Mouse (Mus musculus): ENCODE results near the gene Rassf1. TPM values are rescaled to one million over a fixed set of nuclear protein-coding genes. Genes with fewer than 3 reads are reported as not detected.
A peak's percentile ranks its signal among the peaks of the same experiment; 100 is the strongest.

Rassf1 gene
- total and polyA plus RNA-seq, 3 experiments, result 11.6 to 17.7 (median 15.3) TPM

DNA sequence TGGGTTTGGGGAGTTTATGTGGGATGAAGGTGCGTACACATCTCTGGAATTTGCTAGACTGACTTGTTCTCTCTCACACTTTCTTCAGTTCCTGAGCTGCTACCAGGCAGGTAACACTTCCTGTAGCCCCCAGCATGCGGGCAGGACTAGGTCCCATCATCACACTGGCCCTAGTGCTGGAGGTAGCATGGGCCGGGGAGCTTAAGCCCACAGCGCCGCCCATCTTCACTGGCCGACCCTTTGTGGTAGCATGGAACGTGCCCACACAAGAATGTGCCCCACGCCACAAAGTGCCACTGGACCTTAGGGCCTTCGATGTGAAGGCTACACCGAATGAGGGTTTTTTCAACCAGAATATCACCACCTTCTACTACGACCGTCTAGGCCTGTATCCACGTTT, 18.7 kb downstream of the Rassf1 start:
- H3K36me3 ChIP-seq (replicated peaks in 1 of 2; ENCODE audit: control insufficient read depth in 1 of 2, insufficient read depth in 1 of 2, low read length in 1 of 2), result peaks cover 30 to 57% of the 10 kb centered on the region in 2 experiments
- DNase-seq (ENCODE audit: extremely low read depth), result no peak

GRCm38 (mm10) chr9:107570845-107571244, 19.5 kb downstream of the Rassf1 start:
- H3K79me2 ChIP-seq (replicated peaks; ENCODE audit: control insufficient read depth, extremely low read depth, insufficient read depth, poor library complexity, severe bottlenecking), result no peaks in the 10 kb centered on the region
- no peak overlapping the region for H3K4me2 ChIP-seq (ENCODE audit: insufficient read depth, low read depth, poor library complexity, severe bottlenecking)
- no peak for DNase-seq (ENCODE audit: extremely low read depth)
- peaks cover 15 to 36% of the 10 kb centered on the region in 2 experiments for H3K4me1 ChIP-seq (ENCODE audit: control insufficient read depth in 1 of 2, insufficient read depth in 2 of 2)
- H3K9ac ChIP-seq (ENCODE audit: insufficient read depth, low read depth), result no peak overlapping the region
- H3K36me3 ChIP-seq (replicated peaks in 1 of 2; ENCODE audit: control insufficient read depth in 1 of 2, insufficient read depth in 1 of 2, low read length in 1 of 2), result peaks cover 26 to 52% of the 10 kb centered on the region in 2 experiments
- no peaks in the 10 kb centered on the region for H3K27me3 ChIP-seq (replicated peaks)
- TF ChIP-seq MXI1 (IDR thresholded peaks at IDR 0.05; ENCODE audit: low read depth, low read length) (no peak), MEF2A (IDR thresholded peaks at IDR 0.05; ENCODE audit: borderline replicate concordance, low read depth, low read length) (no peak), POLR2A (IDR thresholded peaks at IDR 0.05; ENCODE audit: low read depth, low read length) (no peak), MAX (IDR thresholded peaks at IDR 0.05; ENCODE audit: low read length) (no peak), ZNF384 (IDR thresholded peaks at IDR 0.05; ENCODE audit: low read depth, low read length) (no peak), RCOR1 (conservative IDR thresholded peaks at IDR 0.05; ENCODE audit: low read depth, low read length) (no peak), JUND (conservative IDR thresholded peaks at IDR 0.05; ENCODE audit: low read depth, low read length) (no peak), IRF4 (IDR thresholded peaks at IDR 0.05; ENCODE audit: low read depth, low read length) (no peak), MAFK (IDR thresholded peaks at IDR 0.05; ENCODE audit: insufficient replicate concordance, low read length) (no peak), NRF1 (IDR thresholded peaks at IDR 0.05; ENCODE audit: low read depth, low read length) (no peak)
- H3K4me3 ChIP-seq (replicated peaks in 1 of 3; ENCODE audit: low read depth in 2 of 3, low read length in 2 of 3, poor library complexity in 1 of 3), result no peak overlapping the region
- no peak overlapping the region for H3K27ac ChIP-seq (ENCODE audit: insufficient read depth, low read depth)
- H3K9me3 ChIP-seq (replicated peaks; ENCODE audit: low read length), result no peaks in the 10 kb centered on the region
- dilution Hi-C loops (cut with MboI; ENCODE audit: extremely low pct_ligation_motif_present, extremely low pct_unique_long_range_greater_than_20kb, low sequenced_read_pairs) (no loop called here), in situ Hi-C loops (cut with MboI; ENCODE audit: low pct_ligation_motif_present, low pct_unique_long_range_greater_than_20kb, low sequenced_read_pairs) (no loop called here)

More for the DNA sequence above, 18.7 kb downstream of the Rassf1 start:
- TF ChIP-seq NRF1 (IDR thresholded peaks at IDR 0.05; ENCODE audit: low read depth, low read length), result no peak
- TF ChIP-seq MAZ (IDR thresholded peaks at IDR 0.05; ENCODE audit: low read depth, low read length), result no peak
- no peak for TF ChIP-seq CHD1 (IDR thresholded peaks at IDR 0.05; ENCODE audit: low read depth, low read length)
- no peak for TF ChIP-seq ETS1 (conservative IDR thresholded peaks at IDR 0.05; ENCODE audit: low read depth, low read length)
- TF ChIP-seq POLR2A (IDR thresholded peaks at IDR 0.05; ENCODE audit: low read depth, low read length), result no peak
- Histone ChIP-seq H3K9ac (ENCODE audit: insufficient read depth, low read depth) (peak overlapping the region; percentile 79), H3K4me2 (ENCODE audit: insufficient read depth, low read depth, poor library complexity, severe bottlenecking) (peak overlapping the region; percentile 86), H3K27ac (ENCODE audit: insufficient read depth, low read depth) (no peak overlapping the region), H3K9me3 (replicated peaks; ENCODE audit: low read length) (no peaks in the 10 kb centered on the region), H3K79me2 (replicated peaks; ENCODE audit: control insufficient read depth, extremely low read depth, insufficient read depth, poor library complexity, severe bottlenecking) (no peaks in the 10 kb centered on the region), H3K4me3 (replicated peaks in 1 of 3; ENCODE audit: low read depth in 2 of 3, low read length in 2 of 3, poor library complexity in 1 of 3) (peak overlapping the region; percentile 80 to 83 (median 80)), H3K27me3 (replicated peaks) (no peaks in the 10 kb centered on the region), H3K4me1 (ENCODE audit: control insufficient read depth in 1 of 2, insufficient read depth in 2 of 2) (peaks cover 16 to 40% of the 10 kb centered on the region in 2 experiments)
- dilution Hi-C loops (cut with MboI; ENCODE audit: extremely low pct_ligation_motif_present, extremely low pct_unique_long_range_greater_than_20kb, low sequenced_read_pairs), result no loop called here
- in situ Hi-C loops (cut with MboI; ENCODE audit: low pct_ligation_motif_present, low pct_unique_long_range_greater_than_20kb, low sequenced_read_pairs), result no loop called here
